Mouse (Mus musculus): ENCODE results near the gene Kbtbd12.

DNA sequence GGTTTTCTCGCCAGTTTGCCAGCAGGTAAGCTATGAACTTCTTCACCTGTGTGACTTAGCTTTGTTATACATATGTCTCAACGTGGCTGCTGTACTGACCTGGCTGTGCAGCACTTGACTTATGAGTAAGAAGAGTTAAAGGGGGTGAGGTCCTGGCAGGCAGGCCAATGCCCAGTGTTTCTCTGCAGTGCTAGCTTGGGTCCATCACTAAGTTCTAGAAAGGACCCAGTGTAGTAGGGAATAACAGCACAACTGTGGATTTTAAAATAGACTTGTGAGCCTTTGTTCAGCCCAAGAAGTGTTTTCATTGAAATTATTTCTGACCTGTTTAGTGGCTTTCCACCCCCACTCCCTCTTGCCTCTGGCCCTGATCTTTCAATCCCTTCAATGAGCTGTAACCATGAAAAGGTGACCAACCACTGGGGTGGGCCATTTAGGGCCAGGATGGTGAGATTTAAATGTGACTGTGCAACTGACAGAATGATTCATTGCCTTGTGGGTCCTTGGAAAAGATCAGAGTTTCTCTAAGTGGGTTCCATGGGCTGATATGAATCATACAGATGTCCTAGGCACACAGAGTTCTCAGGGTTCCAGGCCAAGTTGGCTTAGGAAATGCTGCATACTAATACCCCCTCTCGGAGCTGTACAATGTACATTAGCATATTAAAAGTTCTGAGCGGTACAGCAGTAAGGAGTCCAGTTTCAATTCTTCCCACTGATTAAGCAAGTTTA, 10.0 kb upstream of the Kbtbd12 start:
- TF ChIP-seq CTCF (IDR thresholded peaks at IDR 0.05; ENCODE audit: control insufficient read depth, insufficient read depth, low read length) (no peak), POLR2A (IDR thresholded peaks at IDR 0.05; ENCODE audit: borderline replicate concordance, control insufficient read depth, low read depth, low read length) (no peak)

All from bone marrow, adult 2 months (tissue).